Mouse (Mus musculus) heart, adult 9 months (tissue): ENCODE measurements at regions not wholly inside any gene's neighbourhood (a gene's known extent, or its start where the extent isn't known, plus 50 kb on each side); places are given as distances from the start of the nearest gene placed in this dataset.

Experiments
- DNase-seq, 2 experiments: peaks; one replicate each; pipeline ENCODE4 v3.0.0; 2022; ENCODE audit warnings: low spot score in 2 of 2

- DNase-seq, result no peak
These were observed 673.8 kb upstream of the Arpp21 start for GRCm38 (mm10) chr9:112909311-112910101.

GRCm38 (mm10) chr9:112905955-112906354 is 670.2 kb upstream of the Arpp21 start:
- no peak for DNase-seq

GRCm38 (mm10) chr9:112864921-112865320 is 629.2 kb upstream of the Arpp21 start:
- DNase-seq, result no peak

- DNase-seq, result no peak
These were observed 625.4 kb upstream of the Arpp21 start for GRCm38 (mm10) chr9:112861136-112861535.

GRCm38 (mm10) chr9:112860307-112860893 is 624.7 kb upstream of the Arpp21 start:
- DNase-seq, result no peak

- no peak for DNase-seq
These were observed 605.7 kb upstream of the Arpp21 start for GRCm38 (mm10) chr9:112841473-112841872.

- no peak for DNase-seq
These were observed 603.5 kb upstream of the Arpp21 start for GRCm38 (mm10) chr9:112839071-112839793.

GRCm38 (mm10) chr9:112837563-112837962 is 601.8 kb upstream of the Arpp21 start:
- no peak for DNase-seq

- DNase-seq, result no peak
These were observed 598.9 kb upstream of the Arpp21 start for GRCm38 (mm10) chr9:112834441-112835245.

- DNase-seq, result no peak
These were observed 595.4 kb upstream of the Arpp21 start for GRCm38 (mm10) chr9:112831102-112831501.

GRCm38 (mm10) chr9:112828602-112829001 is 592.9 kb upstream of the Arpp21 start:
- no peak for DNase-seq

- no peak for DNase-seq
These were observed 590.9 kb upstream of the Arpp21 start for GRCm38 (mm10) chr9:112826592-112826991.

GRCm38 (mm10) chr9:112821940-112822339 is 586.2 kb upstream of the Arpp21 start:
- no peak for DNase-seq

- DNase-seq, result no peak
These were observed 576.2 kb upstream of the Arpp21 start for GRCm38 (mm10) chr9:112811946-112812345.

GRCm38 (mm10) chr9:112799583-112800220 is 564.0 kb upstream of the Arpp21 start:
- no peak for DNase-seq

GRCm38 (mm10) chr9:112793537-112793936 is 557.8 kb upstream of the Arpp21 start:
- no peak for DNase-seq

- DNase-seq, result no peak
These were observed 536.2 kb upstream of the Arpp21 start for GRCm38 (mm10) chr9:112771981-112772380.

GRCm38 (mm10) chr9:112744616-112745015 is 508.9 kb upstream of the Arpp21 start:
- no peak for DNase-seq

- no peak for DNase-seq
These were observed 508.3 kb upstream of the Arpp21 start for GRCm38 (mm10) chr9:112743871-112744590.

GRCm38 (mm10) chr9:112735761-112736160 is 500.0 kb upstream of the Arpp21 start:
- DNase-seq, result no peak

- no peak for DNase-seq
These were observed 489.8 kb upstream of the Arpp21 start for GRCm38 (mm10) chr9:112725523-112725922.
